Mouse (Mus musculus): ENCODE results near the gene Itga3.

Itga3 gene

GRCm38 (mm10) chr11:95076536-95077111 lies at the start of gene Itga3:
Itga3 (minus strand) TSS chr11:95076801.
- DNase-seq (ENCODE audit: low spot score) = peak; percentile 79

- no peak for DNase-seq (ENCODE audit: low spot score)
These were observed 48.9 kb upstream of the Itga3 start for GRCm38 (mm10) chr11:95125366-95125948.

- no peak for DNase-seq (ENCODE audit: low spot score)
These were observed 45.5 kb upstream of the Itga3 start for GRCm38 (mm10) chr11:95122100-95122489.

GRCm38 (mm10) chr11:95121161-95122099 lies 44.8 kb upstream of the Itga3 start:
- DNase-seq (ENCODE audit: low spot score) = no peak

GRCm38 (mm10) chr11:95120633-95121020 lies 44.0 kb upstream of the Itga3 start:
- DNase-seq (ENCODE audit: low spot score) = no peak

- DNase-seq (ENCODE audit: low spot score) = no peak
These were observed 43.5 kb upstream of the Itga3 start, which contains the start of gene Dlx3 for GRCm38 (mm10) chr11:95119990-95120632. Dlx3 (plus strand) TSS chr11:95120119.

GRCm38 (mm10) chr11:95118505-95118904 lies 41.9 kb upstream of the Itga3 start:
- peak; percentile 78 for DNase-seq (ENCODE audit: low spot score)

- peak; percentile 88 for DNase-seq (ENCODE audit: low spot score)
These were observed 40.4 kb upstream of the Itga3 start for GRCm38 (mm10) chr11:95117030-95117429.

GRCm38 (mm10) chr11:95110081-95110480 lies 33.5 kb upstream of the Itga3 start:
- no peak for DNase-seq (ENCODE audit: low spot score)

GRCm38 (mm10) chr11:95109000-95109399 lies 32.4 kb upstream of the Itga3 start:
- no peak for DNase-seq (ENCODE audit: low spot score)

GRCm38 (mm10) chr11:95106440-95107236 lies 30.0 kb upstream of the Itga3 start:
- peak; percentile 86 for DNase-seq (ENCODE audit: low spot score)

- peak; percentile 40 for DNase-seq (ENCODE audit: low spot score)
These were observed 28.8 kb upstream of the Itga3 start for GRCm38 (mm10) chr11:95105274-95105874.

- DNase-seq (ENCODE audit: low spot score) = no peak
These were observed 27.7 kb upstream of the Itga3 start for GRCm38 (mm10) chr11:95104266-95104665.

- DNase-seq (ENCODE audit: low spot score) = no peak
These were observed 25.7 kb upstream of the Itga3 start for GRCm38 (mm10) chr11:95102161-95102904.

- no peak for DNase-seq (ENCODE audit: low spot score)
These were observed 24.6 kb upstream of the Itga3 start for GRCm38 (mm10) chr11:95101071-95101788.

- peak; percentile 62 for DNase-seq (ENCODE audit: low spot score)
These were observed 23.8 kb upstream of the Itga3 start for GRCm38 (mm10) chr11:95100393-95100792.

- DNase-seq (ENCODE audit: low spot score) = no peak
These were observed 21.9 kb upstream of the Itga3 start for GRCm38 (mm10) chr11:95098346-95099095.

- no peak for DNase-seq (ENCODE audit: low spot score)
These were observed 21.3 kb upstream of the Itga3 start for GRCm38 (mm10) chr11:95097889-95098288.

Data from MN1 (cell line).